Mouse (Mus musculus): ENCODE results near the gene Gpi1. TPM values are rescaled to one million over a fixed set of nuclear protein-coding genes. Genes with fewer than 3 reads are reported as not detected.
"Not testable (repeated sequence)": the region's sequence is repeated elsewhere in the genome, so short reads cannot be mapped to it uniquely, and the experiment has no call there.

Gpi1 gene
- polyA plus RNA-seq, 1 experiment from 2014 or later: 242 TPM

DNA sequence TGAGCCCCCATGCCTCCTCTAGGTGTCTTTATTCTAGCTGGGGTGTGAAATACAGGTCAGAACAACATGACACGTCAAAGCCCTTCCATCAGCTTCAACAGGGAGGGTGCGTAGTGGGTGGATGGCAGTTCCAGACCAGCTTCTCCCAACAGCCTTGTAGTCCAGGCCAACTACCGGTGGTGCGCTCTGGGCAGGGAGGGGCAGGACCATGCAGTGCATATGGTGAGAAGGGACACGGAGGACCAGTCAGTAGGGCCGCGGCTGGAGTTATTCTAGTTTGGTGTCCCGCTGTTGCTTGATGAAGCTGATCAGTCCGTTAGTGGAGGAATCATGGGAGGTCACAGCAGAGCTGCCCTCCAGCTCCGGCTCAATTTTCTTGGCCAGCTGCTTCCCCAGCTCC is 28.0 kb downstream of the Gpi1 start:
- H3K27ac ChIP-seq (replicated peaks); H3K4me1 ChIP-seq (replicated peaks); H3K9me3 ChIP-seq; H3K9ac ChIP-seq; H3K27me3 ChIP-seq; ATAC-seq (ENCODE audit: low read depth); H3K4me3 ChIP-seq; H3K4me2 ChIP-seq: not testable (repeated sequence)
- 86% methylated on average over 10 of the region's 10 CpGs for WGBS
- H3K36me3 ChIP-seq: peaks cover 69% of the 10 kb centered on the region

DNA sequence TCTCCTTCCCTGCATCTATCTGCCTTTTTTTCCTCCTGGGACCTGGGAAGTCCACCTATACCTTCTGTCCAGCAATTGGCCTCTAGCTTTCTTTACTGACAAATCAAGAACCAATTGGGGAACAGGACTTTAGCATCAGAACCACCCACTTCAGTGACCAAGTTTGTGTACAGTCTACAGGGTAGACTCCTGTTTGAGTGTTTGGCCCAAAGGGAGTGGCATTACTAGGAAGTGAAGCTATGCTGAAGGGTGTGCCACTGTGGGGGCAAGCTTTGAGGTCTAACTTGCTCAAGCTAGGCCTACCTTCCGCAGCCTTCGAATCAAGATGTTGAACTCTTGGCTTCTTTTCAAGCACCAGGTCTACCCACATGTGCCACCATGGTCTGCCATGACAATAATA is 29.3 kb downstream of the Gpi1 start:
- Histone ChIP-seq H3K36me3 (peaks cover 56% of the 10 kb centered on the region), H3K4me3 (no peak overlapping the region), H3K9ac (no peak overlapping the region), H3K9me3 (no peaks in the 10 kb centered on the region), H3K27me3 (no peaks in the 10 kb centered on the region), H3K27ac (replicated peaks) (no peak overlapping the region), H3K4me2 (no peak overlapping the region), H3K4me1 (replicated peaks) (peaks cover 2% of the 10 kb centered on the region)
- WGBS: 91% methylated on average over 2 of the region's 2 CpGs
- no peak for ATAC-seq (ENCODE audit: low read depth)

DNA sequence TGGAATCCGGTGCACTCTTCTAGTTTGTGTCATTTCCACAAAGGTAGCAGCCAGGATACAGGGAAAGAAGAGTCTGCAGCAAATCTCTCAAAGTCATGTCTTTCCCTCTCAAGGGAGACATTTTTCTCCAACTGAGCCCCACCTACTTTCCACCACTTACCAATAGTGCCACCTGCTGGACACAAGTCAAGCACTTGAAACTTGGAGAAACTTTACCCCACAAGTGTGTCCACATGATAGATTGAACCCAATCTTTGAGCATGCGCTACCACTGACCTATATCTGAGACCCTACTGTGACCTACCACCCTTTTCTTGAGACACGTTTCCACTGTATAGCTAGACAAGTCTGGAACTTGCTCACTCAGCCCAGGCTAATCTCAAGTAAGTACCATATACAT is 31.8 kb downstream of the Gpi1 start:
- H3K27me3 ChIP-seq: no peaks in the 10 kb centered on the region
- H3K9me3 ChIP-seq: no peaks in the 10 kb centered on the region
- WGBS: 44% methylated on average over 3 of the region's 3 CpGs
- no peak overlapping the region for H3K4me2 ChIP-seq
- peaks cover 38% of the 10 kb centered on the region for H3K36me3 ChIP-seq
- peaks cover 10% of the 10 kb centered on the region for H3K4me1 ChIP-seq (replicated peaks)
- no peak overlapping the region for H3K4me3 ChIP-seq
- H3K9ac ChIP-seq: no peak overlapping the region
- no peak for ATAC-seq (ENCODE audit: low read depth)
- H3K27ac ChIP-seq (replicated peaks): no peak overlapping the region

DNA sequence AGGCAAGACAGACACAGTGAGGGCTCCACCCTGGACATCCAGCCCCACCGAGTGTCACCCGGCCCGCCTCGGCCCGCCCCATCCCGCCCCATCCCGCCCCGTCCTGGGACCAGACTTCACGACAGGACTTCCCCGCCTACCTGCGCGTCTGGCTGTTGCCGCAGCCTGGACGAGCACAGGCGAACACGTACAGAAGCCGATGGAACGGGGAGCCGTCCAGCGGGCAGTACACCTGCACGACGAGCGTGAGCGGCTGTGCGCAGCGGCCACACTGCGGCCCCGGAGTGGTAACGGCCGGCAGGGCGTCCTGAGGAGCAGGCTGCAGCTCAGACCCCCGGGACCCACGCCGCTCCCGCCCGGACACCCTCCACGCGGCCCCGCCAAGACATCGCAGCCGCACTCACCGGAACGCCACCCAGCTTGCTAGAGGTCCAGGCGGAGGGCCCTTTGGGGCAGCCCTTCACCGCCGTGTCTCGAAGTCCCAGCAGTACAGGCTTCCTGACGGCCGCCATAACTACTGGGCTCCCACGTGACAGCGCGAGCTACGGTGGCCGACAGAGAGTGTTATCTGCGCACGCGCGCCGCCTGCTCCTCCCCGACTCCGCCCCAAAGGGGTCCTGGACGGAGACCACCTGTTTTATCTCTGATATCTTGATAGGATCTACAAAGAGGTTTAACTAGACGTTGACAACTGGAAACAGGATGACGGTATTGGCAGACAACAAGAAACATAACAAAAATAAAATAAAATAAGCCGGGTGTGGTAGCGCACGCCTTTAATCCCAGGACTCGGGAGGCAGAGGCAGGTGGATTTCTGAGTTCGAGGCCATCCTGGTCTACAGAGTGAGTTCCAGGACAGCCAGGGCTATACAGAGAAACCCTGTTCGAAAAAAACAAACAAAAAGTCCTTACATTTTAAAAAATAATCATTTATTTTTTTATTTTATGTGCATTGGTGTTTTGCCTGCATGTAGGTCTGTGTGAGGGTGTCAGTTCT is 33.7 kb downstream of the Gpi1 start, which contains the start of gene Pdcd2l:
Gene Pdcd2l, minus strand, starts transcription at position 530 of the 997 bp plus-strand sequence.
- Histone ChIP-seq H3K4me3 (peak within 1 kb of the TSS; percentile 91), H3K4me2 (peak within 1 kb of the TSS; percentile 78), H3K27ac (replicated peaks) (peak within 1 kb of the TSS; percentile 70; the same call in 1 of the 2 replicates), H3K27me3 (no peaks in the 10 kb centered on the region), H3K4me1 (replicated peaks) (peaks cover 10% of the 10 kb centered on the region), H3K36me3 (peaks cover 35% of the 10 kb centered on the region), H3K9me3 (no peaks in the 10 kb centered on the region), H3K9ac (peak within 1 kb of the TSS; percentile 90)
- 3% methylated on average over 70 of the region's 70 CpGs for WGBS
- peak; percentile 94 for ATAC-seq (ENCODE audit: low read depth)

DNA sequence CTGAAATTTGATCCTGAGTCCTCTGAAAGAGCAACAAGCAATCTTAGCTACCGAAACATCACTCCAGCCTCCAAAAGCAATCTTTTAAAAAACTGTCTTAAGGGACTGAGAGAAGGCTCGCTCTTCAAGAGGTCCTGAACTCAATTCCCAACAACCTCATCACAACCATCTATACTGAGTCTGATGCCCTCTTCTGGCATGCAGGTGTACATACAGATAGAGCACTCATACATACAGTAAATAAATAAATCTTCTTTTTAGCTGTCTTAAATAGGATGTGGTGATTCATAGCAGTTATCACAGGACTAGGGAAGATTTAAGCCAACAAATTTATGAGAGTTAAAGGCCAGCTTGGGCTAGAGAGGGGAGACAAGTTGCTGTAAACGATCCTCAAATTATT is 34.5 kb downstream of the Gpi1 start:
- peak overlapping the region; percentile 90 for H3K9ac ChIP-seq

DNA sequence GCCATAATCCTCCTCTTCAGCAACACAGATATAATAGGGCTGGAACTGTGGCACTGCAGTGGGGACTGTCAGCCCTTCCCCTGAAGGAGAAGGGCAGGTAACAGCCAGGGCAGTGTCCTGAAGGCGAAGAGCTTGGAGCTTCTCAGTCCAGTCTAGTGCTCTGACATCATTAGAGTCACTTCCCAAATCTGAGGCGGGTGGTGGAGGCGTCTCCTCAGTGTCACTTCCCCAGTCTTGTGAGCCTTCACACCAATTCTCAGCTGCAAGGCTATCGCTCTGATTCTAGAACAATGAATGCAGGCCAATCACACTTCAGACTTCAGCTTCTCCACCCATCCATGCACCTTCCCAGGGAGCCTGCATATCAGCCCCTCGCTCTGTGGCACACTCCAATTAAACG is 37.3 kb downstream of the Gpi1 start:
- H3K4me1 ChIP-seq (replicated peaks): peaks cover 10% of the 10 kb centered on the region
- no peak overlapping the region for H3K4me3 ChIP-seq
- H3K27ac ChIP-seq (replicated peaks): no peak overlapping the region
- no peaks in the 10 kb centered on the region for H3K27me3 ChIP-seq
- no peak overlapping the region for H3K4me2 ChIP-seq
- H3K9ac ChIP-seq: no peak overlapping the region
- ATAC-seq (ENCODE audit: low read depth): no peak
- H3K36me3 ChIP-seq: peaks cover 45% of the 10 kb centered on the region
- no peaks in the 10 kb centered on the region for H3K9me3 ChIP-seq
- WGBS: 90% methylated on average over 6 of the region's 6 CpGs

More for the DNA sequence above, 34.5 kb downstream of the Gpi1 start:
- H3K4me3 ChIP-seq: peak overlapping the region; percentile 91
- 52% methylated on average over 3 of the region's 3 CpGs for WGBS
- no peaks in the 10 kb centered on the region for H3K9me3 ChIP-seq
- peaks cover 27% of the 10 kb centered on the region for H3K36me3 ChIP-seq
- H3K27ac ChIP-seq (replicated peaks): no peak overlapping the region
- peaks cover 10% of the 10 kb centered on the region for H3K4me1 ChIP-seq (replicated peaks)
- no peak for ATAC-seq (ENCODE audit: low read depth)
- peak overlapping the region; percentile 78 for H3K4me2 ChIP-seq
- H3K27me3 ChIP-seq: no peaks in the 10 kb centered on the region

DNA sequence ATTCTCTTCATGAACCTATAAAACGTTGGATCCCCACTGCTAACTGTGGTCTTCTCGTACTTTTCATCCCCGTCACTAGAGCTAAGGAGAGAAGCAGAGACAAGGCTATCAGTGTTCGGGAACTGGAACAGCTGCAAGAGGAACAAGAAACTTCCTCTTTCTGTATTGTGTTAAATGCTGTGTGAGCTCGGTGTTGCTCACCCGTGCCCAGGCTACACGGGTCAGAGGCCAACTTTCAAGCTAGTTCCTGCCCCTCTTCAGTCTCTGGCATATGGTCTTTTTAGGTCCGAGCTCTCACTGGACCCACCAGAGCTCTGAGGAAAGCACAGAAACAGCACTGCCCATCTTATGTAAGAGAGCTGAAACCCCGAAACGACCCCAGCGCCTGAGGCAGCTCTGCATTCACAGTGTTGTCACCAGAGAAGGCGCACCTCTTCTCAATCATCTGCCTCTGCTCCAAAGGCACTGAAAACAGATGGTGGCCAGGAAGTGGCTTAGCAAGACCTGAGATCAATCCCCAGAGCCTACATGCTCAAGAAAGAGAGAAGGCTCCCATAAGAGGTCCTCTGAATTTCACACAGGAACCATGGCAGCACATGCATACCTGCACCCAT is 40.7 kb downstream of the Gpi1 start:
- Histone ChIP-seq H3K4me3 (no peak overlapping the region), H3K4me2 (no peak overlapping the region), H3K27ac (replicated peaks) (no peak overlapping the region), H3K9ac (no peak overlapping the region), H3K36me3 (peaks cover 75% of the 10 kb centered on the region), H3K4me1 (replicated peaks) (no peaks in the 10 kb centered on the region), H3K9me3 (no peaks in the 10 kb centered on the region), H3K27me3 (no peaks in the 10 kb centered on the region)
- no peak for ATAC-seq (ENCODE audit: low read depth)
- 87% methylated on average over 12 of the region's 12 CpGs for WGBS

DNA sequence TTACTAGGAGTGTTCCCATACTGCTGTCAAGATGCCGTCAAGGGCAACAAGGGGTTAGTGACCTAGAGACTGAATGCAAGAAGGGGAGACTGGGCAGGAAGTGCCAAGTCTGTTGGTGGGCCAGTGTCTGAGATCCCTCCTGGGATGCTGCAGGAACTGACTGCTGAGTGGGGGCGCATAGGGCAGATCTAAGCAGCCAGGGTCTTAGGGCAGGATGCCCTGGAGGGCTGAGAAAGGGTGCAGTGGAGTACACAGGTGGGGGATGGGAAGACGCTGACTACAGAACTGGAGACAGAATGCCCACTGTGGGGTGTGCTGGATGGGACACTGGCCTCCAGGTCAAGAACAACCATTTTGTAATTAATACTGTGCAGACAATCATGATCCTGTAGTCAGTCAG is 46.3 kb downstream of the Gpi1 start:
- Histone ChIP-seq H3K9me3 (no peaks in the 10 kb centered on the region), H3K36me3 (peaks cover 55% of the 10 kb centered on the region), H3K4me3 (no peak overlapping the region), H3K9ac (no peak overlapping the region), H3K27me3 (no peaks in the 10 kb centered on the region), H3K27ac (replicated peaks) (no peak overlapping the region), H3K4me1 (replicated peaks) (no peaks in the 10 kb centered on the region), H3K4me2 (no peak overlapping the region)
- WGBS: 92% methylated on average over 3 of the region's 3 CpGs
- ATAC-seq (ENCODE audit: low read depth): no peak

DNA sequence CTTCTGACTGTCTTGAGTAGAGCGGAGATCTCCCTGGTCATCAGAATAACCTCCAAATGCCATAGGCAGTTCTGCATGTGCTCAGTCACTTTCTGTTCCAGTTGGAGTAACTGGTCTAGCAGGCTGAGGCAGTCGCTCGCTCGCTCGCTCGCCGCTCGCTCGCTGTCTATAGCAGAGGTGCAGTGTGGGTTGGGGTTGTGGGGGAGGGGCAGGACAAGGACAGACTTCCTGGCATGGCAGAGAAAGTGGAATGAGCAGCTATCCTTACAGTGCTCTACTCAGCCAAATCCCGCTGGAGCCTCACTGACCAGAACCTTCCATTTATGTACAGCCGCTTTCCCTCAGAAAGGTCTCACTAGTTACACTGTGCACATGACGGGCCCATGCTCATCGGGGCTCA is 46.8 kb downstream of the Gpi1 start:
- H3K4me2 ChIP-seq: no peak overlapping the region
- no peaks in the 10 kb centered on the region for H3K4me1 ChIP-seq (replicated peaks)
- H3K9me3 ChIP-seq: no peaks in the 10 kb centered on the region
- ATAC-seq (ENCODE audit: low read depth): no peak
- WGBS: 93% methylated on average over 13 of the region's 13 CpGs
- H3K27ac ChIP-seq (replicated peaks): no peak overlapping the region
- H3K27me3 ChIP-seq: no peaks in the 10 kb centered on the region
- H3K9ac ChIP-seq: no peak overlapping the region
- peaks cover 50% of the 10 kb centered on the region for H3K36me3 ChIP-seq
- H3K4me3 ChIP-seq: no peak overlapping the region

DNA sequence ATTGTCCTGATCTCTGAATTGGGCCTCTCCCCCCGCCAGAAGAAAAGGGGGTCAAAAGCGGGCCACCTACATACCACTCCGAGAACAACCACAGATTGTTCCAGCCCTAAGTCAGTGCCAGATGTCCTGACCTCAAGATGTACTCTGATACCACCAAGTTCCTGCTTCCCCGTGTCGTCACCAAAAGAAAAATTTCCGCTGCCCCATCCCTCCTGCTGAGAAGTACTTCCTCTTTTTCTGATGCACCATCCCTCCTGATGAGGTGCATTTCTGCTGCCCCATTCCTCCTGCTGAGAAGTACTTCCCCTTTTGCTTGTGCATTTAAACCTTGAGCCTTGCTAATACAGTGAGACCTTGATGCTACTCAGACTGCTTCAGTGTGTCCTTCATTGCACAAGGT is 53.9 kb downstream of the Gpi1 start:
- H3K27me3 ChIP-seq; H3K4me2 ChIP-seq; H3K4me1 ChIP-seq (replicated peaks); H3K9ac ChIP-seq; H3K4me3 ChIP-seq; H3K9me3 ChIP-seq; H3K27ac ChIP-seq (replicated peaks); H3K36me3 ChIP-seq; ATAC-seq (ENCODE audit: low read depth): not testable (repeated sequence)
- 68% methylated on average over 6 of the region's 6 CpGs for WGBS

DNA sequence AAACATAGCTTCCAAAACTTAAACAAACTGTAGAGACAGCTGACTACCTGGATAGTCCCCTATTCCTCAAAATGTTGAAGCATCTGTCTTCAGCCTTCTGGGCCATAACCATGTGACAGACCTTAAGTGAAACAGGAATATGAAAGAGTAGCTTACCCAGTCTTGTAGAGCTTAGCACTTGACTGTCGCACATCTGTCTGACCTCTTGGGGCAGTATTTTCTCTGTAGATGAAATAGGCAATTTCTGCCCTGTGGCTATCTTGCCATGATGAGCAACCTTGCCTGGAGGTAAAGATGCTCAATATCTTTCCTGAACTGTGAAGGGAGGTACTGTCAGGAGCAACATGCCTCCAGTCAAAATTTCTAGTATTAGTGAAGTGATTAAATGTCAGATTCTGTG is 57.9 kb downstream of the Gpi1 start:
- no peak for ATAC-seq (ENCODE audit: low read depth)
- H3K4me3 ChIP-seq: no peak overlapping the region
- H3K4me2 ChIP-seq: no peak overlapping the region
- no peaks in the 10 kb centered on the region for H3K27me3 ChIP-seq
- H3K9me3 ChIP-seq: no peaks in the 10 kb centered on the region
- H3K27ac ChIP-seq (replicated peaks): no peak overlapping the region
- peaks cover 9% of the 10 kb centered on the region for H3K4me1 ChIP-seq (replicated peaks)
- no peaks in the 10 kb centered on the region for H3K36me3 ChIP-seq
- 65% methylated on average over 1 of the region's 1 CpGs for WGBS
- no peak overlapping the region for H3K9ac ChIP-seq

DNA sequence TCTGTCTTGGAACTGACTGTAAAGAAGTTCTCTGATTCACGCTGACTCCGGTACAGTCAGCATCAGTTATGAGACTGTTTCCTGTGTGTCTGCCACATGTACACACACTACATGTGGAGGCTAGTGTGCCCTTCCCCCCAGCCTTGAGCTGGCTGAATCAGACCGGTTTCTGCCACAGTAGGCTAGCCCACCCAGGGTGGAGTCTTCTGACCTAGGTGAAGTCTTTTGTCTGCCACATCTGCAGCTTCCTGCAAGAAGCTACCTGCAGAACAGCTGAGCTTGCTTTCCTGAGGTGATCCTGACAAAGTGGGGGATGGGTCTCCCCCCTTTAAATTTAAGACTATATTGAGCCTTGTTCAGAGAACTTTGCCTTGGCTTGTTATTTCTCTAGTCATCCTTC is 60.7 kb downstream of the Gpi1 start, which contains the start of gene Uba2:
Gene Uba2, minus strand, starts transcription at position 146 of the 400 bp plus-strand sequence.
- no peak for ATAC-seq (ENCODE audit: low read depth)
- Histone ChIP-seq H3K27ac (replicated peaks) (peak within 1 kb of the TSS; percentile 93), H3K4me3 (peak within 1 kb of the TSS; percentile 90), H3K27me3 (no peaks in the 10 kb centered on the region), H3K4me1 (replicated peaks) (peaks cover 21% of the 10 kb centered on the region), H3K9me3 (no peaks in the 10 kb centered on the region), H3K4me2 (peak within 1 kb of the TSS; percentile 94), H3K36me3 (peaks cover 9% of the 10 kb centered on the region), H3K9ac (peak within 1 kb of the TSS; percentile 96)
- WGBS: 82% methylated on average over 3 of the region's 3 CpGs
